Mouse (Mus musculus) hindbrain, postnatal 0 days (tissue): Measurements from ENCODE around the gene Vmn1r1. TPM values are rescaled to one million over a fixed set of nuclear protein-coding genes. Genes with fewer than 3 reads are reported as not detected.

Experiments
- ATAC-seq: fragments of 200-750 bp; cut with Nextera tagmentation; 2 replicates; pipeline ENCODE4 v1.8.0; 2017; ENCODE audit warnings: mild to moderate bottlenecking, moderate TSS enrichment, moderate library complexity
- DNase-seq: peaks from one replicate; pipeline ENCODE4 v3.0.0-alpha.2; 2015; ENCODE audit warnings: low spot score
- H3K27ac ChIP-seq: fragments of 300-500 bp; sonication (generic); 2 replicates; pipeline ENCODE4 v1.5.1; 2014; ENCODE audit warnings: mild to moderate bottlenecking
- H3K27me3 ChIP-seq: fragments of 300-500 bp; sonication (generic); 2 replicates; pipeline ENCODE4 v1.6.1; 2014; ENCODE audit warnings: low read length, mixed read lengths; ENCODE audit not compliant: insufficient read depth
- H3K36me3 ChIP-seq: fragments of 300-500 bp; sonication (generic); 2 replicates; pipeline ENCODE4 v1.6.1; 2014; ENCODE audit warnings: low read length, mixed read lengths; ENCODE audit not compliant: insufficient read depth
- H3K4me1 ChIP-seq: fragments of 300-500 bp; sonication (generic); 2 replicates; pipeline ENCODE4 v1.6.1; 2014; ENCODE audit warnings: antibody characterized with exemption, low read length, mixed read lengths; ENCODE audit not compliant: insufficient read depth
- H3K4me2 ChIP-seq: fragments of 300-500 bp; sonication (generic); 2 replicates; pipeline ENCODE4 v1.6.1; 2014; ENCODE audit warnings: low read depth, mild to moderate bottlenecking, low read length, moderate library complexity, mixed read lengths
- H3K4me3 ChIP-seq: fragments of 300-500 bp; sonication (generic); 2 replicates; pipeline ENCODE4 v1.5.1; 2014; ENCODE audit warnings: low read length
- H3K9ac ChIP-seq: fragments of 300-500 bp; sonication (generic); replicated peaks from 2 replicates; pipeline ENCODE4 v1.6.1; 2014; ENCODE audit warnings: mild to moderate bottlenecking, low read length, moderate library complexity, mixed read lengths
- H3K9me3 ChIP-seq: fragments of 300-500 bp; sonication (generic); 2 replicates; pipeline ENCODE4 v1.6.1; 2016; ENCODE audit warnings: low read length, mixed read lengths
- CTCF ChIP-seq: IDR thresholded peaks from 2 replicates; pipeline ENCODE4 v1.5.1; 2016; ENCODE audit warnings: antibody characterized with exemption, control low read depth, low read depth
- WGBS: fragments of 180-500 bp; shearing (Covaris S2); extraction: QIAGEN DNeasy Blood & Tissue Kit; methylation state at CpG from one replicate; pipeline ENCODE4 v1.1.7; 2014; 5-methylcytosine and 5-hydroxymethylcytosine counted together
- polyA plus RNA-seq: library from polyadenylated mRNA; unstranded; fragments of >200 nt; fragmentation: Nextera tagmentation; extraction: Ambion mirVana; gene quantifications from 2 replicates; pipeline ENCODE4 v1.2.1, GENCODE M21; 2015
- total RNA-seq: library from RNA; depleted of rRNA; stranded (reverse); fragments of >200 nt; gene quantifications from 2 replicates; pipeline ENCODE4 v1.2.3, GENCODE M21; 2014; rRNA removed

Vmn1r1 gene
- total and polyA plus RNA-seq, 2 experiments from 2014 or later = not detected

DNA sequence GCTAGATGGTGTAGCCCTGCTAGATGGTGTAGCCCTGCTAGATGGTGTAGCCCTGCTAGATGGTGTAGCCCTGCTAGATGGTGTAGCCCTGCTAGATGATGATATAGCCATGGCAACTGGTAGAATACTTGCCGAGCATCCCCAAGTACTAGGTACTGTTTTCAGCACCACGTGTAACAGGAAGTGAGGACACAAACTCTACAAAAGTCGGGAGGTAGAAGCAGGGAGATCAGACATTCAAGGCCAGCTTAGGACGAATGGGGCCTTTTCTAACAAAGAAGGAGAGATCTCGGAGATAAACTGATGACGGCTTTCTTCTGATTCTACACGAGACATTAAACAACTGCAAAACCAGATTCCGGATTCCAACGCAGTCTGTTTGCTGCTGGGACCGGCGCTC is 54.1 kb downstream of the Vmn1r1 start:
- no peak for TF ChIP-seq CTCF
- H3K27me3 ChIP-seq = no peaks in the 10 kb centered on the region
- H3K4me1 ChIP-seq = peaks cover 10% of the 10 kb centered on the region
- ATAC-seq (no peak), DNase-seq (no peak)
- H3K36me3 ChIP-seq = no peaks in the 10 kb centered on the region
- H3K9me3 ChIP-seq = no peaks in the 10 kb centered on the region
- H3K27ac ChIP-seq = no peak overlapping the region
- WGBS = 79% methylated on average over 11 of the region's 11 CpGs
- H3K4me2 ChIP-seq = no peak overlapping the region
- no peak overlapping the region for H3K9ac ChIP-seq
- no peak overlapping the region for H3K4me3 ChIP-seq

DNA sequence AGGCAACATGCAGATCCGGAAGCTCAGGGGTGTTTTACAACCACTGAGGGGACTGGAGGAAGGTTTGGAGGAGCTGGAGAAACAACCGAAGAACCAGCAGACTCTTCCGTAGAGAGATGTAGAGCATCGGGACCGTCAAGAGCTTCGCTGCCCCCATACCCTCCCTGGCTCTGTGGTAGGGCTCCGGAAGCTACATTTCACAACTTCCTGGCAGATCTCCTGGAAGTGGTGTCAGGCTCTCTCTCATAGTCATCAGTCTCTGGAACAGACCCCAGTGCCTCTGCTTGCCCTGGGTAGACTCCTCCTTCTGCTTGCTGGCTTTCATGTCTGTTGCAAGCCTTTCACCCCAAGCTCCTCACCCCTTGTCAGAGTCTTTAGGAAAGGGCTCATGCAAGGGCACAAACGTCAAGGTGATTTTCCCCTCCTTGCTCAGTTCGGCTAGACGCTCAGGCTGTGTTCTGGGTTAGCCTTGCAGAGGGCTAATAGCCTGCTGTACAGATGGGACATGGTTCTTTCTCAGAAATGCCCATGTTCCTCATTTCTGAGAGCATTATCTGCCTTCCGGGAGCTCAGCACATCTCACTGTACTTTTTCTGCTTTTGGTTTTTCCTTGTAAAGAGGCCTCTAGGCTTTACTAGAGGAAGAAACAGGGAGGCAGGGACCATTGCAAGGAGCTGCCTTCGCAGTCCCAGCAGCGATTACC is 55.7 kb downstream of the Vmn1r1 start:
- no peaks in the 10 kb centered on the region for H3K36me3 ChIP-seq
- DNase-seq = no peak
- H3K4me2 ChIP-seq = no peak overlapping the region
- H3K27ac ChIP-seq = no peak overlapping the region
- H3K9me3 ChIP-seq = no peaks in the 10 kb centered on the region
- no peaks in the 10 kb centered on the region for H3K27me3 ChIP-seq
- ATAC-seq = no peak
- TF ChIP-seq CTCF = no peak
- WGBS = 81% methylated on average over 13 of the region's 13 CpGs
- no peak overlapping the region for H3K9ac ChIP-seq
- H3K4me3 ChIP-seq = no peak overlapping the region
- no peaks in the 10 kb centered on the region for H3K4me1 ChIP-seq

DNA sequence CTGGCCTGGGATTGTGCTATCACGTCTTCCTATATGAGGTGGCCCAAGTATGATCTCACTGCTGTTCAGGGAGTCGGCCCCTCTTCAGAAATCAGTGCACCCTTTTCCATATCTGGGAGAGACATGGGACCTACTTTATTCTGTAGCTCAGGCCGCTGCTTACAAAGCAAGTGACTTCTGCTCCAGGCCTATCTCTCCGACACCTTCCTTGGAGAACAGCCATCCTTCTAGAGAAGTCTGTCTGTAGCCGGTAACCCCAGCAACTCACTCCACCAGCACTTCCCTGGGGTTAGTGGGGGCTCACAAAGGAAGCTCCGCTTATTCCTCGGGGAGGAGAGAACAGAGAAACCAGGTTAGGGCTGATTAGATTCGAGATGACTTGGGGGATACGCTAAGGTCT is 57.0 kb downstream of the Vmn1r1 start:
- no peak overlapping the region for H3K9ac ChIP-seq
- no peak overlapping the region for H3K4me3 ChIP-seq
- DNase-seq (no peak), ATAC-seq (no peak)
- no peaks in the 10 kb centered on the region for H3K36me3 ChIP-seq
- no peak for TF ChIP-seq CTCF
- H3K27ac ChIP-seq = no peak overlapping the region
- WGBS = 75% methylated on average over 9 of the region's 9 CpGs
- H3K27me3 ChIP-seq = no peaks in the 10 kb centered on the region
- no peaks in the 10 kb centered on the region for H3K4me1 ChIP-seq
- no peak overlapping the region for H3K4me2 ChIP-seq
- H3K9me3 ChIP-seq = no peaks in the 10 kb centered on the region

DNA sequence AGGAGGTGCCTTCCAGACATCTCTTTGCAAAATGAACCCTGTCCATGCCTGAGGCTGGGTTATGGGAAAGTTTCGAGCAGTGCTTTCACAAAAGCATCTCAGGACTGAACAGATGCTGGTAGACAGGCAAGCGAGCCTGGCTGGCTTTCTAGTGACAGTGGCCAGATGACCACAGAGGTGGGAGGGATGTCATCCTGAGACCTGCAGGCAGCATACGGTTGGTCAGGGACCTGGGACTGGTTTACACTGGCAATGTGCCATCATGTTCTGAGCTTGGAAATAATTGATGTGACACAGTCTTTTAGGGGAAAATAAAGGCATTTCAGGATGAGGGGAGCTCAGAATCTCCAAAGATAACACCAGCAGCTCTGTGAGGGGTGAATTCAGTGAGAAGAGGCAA is 59.3 kb downstream of the Vmn1r1 start:
- no peak overlapping the region for H3K4me2 ChIP-seq

More for the DNA sequence above, 59.3 kb downstream of the Vmn1r1 start:
- H3K27ac ChIP-seq = no peak overlapping the region
- H3K27me3 ChIP-seq = no peaks in the 10 kb centered on the region
- no peaks in the 10 kb centered on the region for H3K4me1 ChIP-seq
- H3K9ac ChIP-seq = no peak overlapping the region
- DNase-seq = peak; percentile 61
- ATAC-seq = 0 out of 2 replicates have a peak, but pooled peaks have one; percentile 61
- H3K4me3 ChIP-seq = no peak overlapping the region
- H3K9me3 ChIP-seq = no peaks in the 10 kb centered on the region
- no peak for TF ChIP-seq CTCF
- WGBS = 34% methylated on average over 3 of the region's 3 CpGs
- no peaks in the 10 kb centered on the region for H3K36me3 ChIP-seq

Other genes starting within 250 kb of the Vmn1r1 start
- 65.6 and 73.2 TPM in 2 replicates for gene Enah, start 144.5 kb downstream of the Vmn1r1 start, total RNA-seq
- gene Enah, start 144.5 kb downstream of the Vmn1r1 start, polyA plus RNA-seq = 20.7 and 23.3 TPM in 2 replicates
- 61.4 and 63.9 TPM in 2 replicates for gene Srp9, start 39.7 kb downstream of the Vmn1r1 start, total RNA-seq
- gene Srp9, start 39.7 kb downstream of the Vmn1r1 start, polyA plus RNA-seq = 168 and 179 TPM in 2 replicates
- gene Degs1, start 118.3 kb upstream of the Vmn1r1 start, total RNA-seq = 101 and 107 TPM in 2 replicates
- gene Degs1, start 118.3 kb upstream of the Vmn1r1 start, polyA plus RNA-seq = 134 and 135 TPM in 2 replicates
- 26.0 and 35.0 TPM in 2 replicates for gene Fbxo28, start 177.1 kb upstream of the Vmn1r1 start, total RNA-seq
- 14.9 and 15.8 TPM in 2 replicates for gene Fbxo28, start 177.1 kb upstream of the Vmn1r1 start, polyA plus RNA-seq
- gene Trp53bp2, start 244.7 kb upstream of the Vmn1r1 start, total RNA-seq = 20.8 and 36.3 TPM in 2 replicates
- 11.2 and 11.7 TPM in 2 replicates for gene Trp53bp2, start 244.7 kb upstream of the Vmn1r1 start, polyA plus RNA-seq